Mouse (Mus musculus) 416B (cell line): ENCODE results near the gene Tox2.

Source experiments
- DNase-seq: peaks from one replicate; pipeline ENCODE4 v3.0.0; 2011; ENCODE audit warnings: low read depth

Tox2 gene

GRCm38 (mm10) chr2:163372627-163373026 is 169.7 kb downstream of the Tox2 start:
- DNase-seq: no peak
